Mouse (Mus musculus) spleen, adult 2 months (tissue): ENCODE data around the gene Lrrc27. TPM values are rescaled to one million over a fixed set of nuclear protein-coding genes. Genes with fewer than 3 reads are reported as not detected.

ENCODE experiments used
- DNase-seq, 2 experiments: peaks; one replicate each; pipeline versions ENCODE4 v3.0.0 to v3.0.0-alpha.2; 2012 to 2021; ENCODE audit warnings: low spot score in 2 of 2, low read depth in 1 of 2
- H3K27ac ChIP-seq: fragments of 200-500 bp; 2 replicates; pipeline ENCODE4 v1.5.1; 2012; ENCODE audit warnings: low read length, inconsistent platforms; ENCODE audit not compliant: insufficient read depth
- H3K27me3 ChIP-seq: fragments of 200-500 bp; 2 replicates; pipeline ENCODE4 v1.6.1; 2012; ENCODE audit warnings: mild to moderate bottlenecking, moderate library complexity, low read length, inconsistent platforms; ENCODE audit not compliant: control insufficient read depth, insufficient read depth
- H3K36me3 ChIP-seq: fragments of 200-500 bp; 2 replicates; pipeline ENCODE4 v1.6.1; 2012; ENCODE audit warnings: mild to moderate bottlenecking, low read length, inconsistent platforms; ENCODE audit not compliant: control insufficient read depth, insufficient read depth
- H3K4me1 ChIP-seq: fragments of 200-500 bp; 2 replicates; pipeline ENCODE4 v1.6.1; 2011; ENCODE audit warnings: inconsistent platforms; ENCODE audit not compliant: control insufficient read depth, insufficient read depth, insufficient read length
- H3K4me3 ChIP-seq: fragments of 200-500 bp; 2 replicates; pipeline ENCODE4 v1.5.1; 2011; ENCODE audit warnings: mild to moderate bottlenecking, inconsistent platforms; ENCODE audit not compliant: insufficient read depth, insufficient read length; ENCODE audit errors: extremely low read depth
- CTCF ChIP-seq: fragments of 200-500 bp; IDR thresholded peaks from 2 replicates; pipeline ENCODE4 v1.5.1; 2011; ENCODE audit warnings: mild to moderate bottlenecking, inconsistent platforms; ENCODE audit not compliant: insufficient read depth, insufficient read length, insufficient replicate concordance; ENCODE audit errors: extremely low read depth
- POLR2A ChIP-seq: fragments of 200-500 bp; IDR thresholded peaks from 2 replicates; pipeline ENCODE4 v1.6.1; 2011; ENCODE audit warnings: low read depth, low read length, inconsistent platforms
- WGBS: fragments of 180-500 bp; shearing (Covaris S2); methylation state at CpG from one replicate; pipeline ENCODE4 v1.1.7; 2018; 5-methylcytosine and 5-hydroxymethylcytosine counted together
- polyA plus RNA-seq: library from polyadenylated mRNA; depleted of rRNA; stranded (reverse); fragments of >200 nt; gene quantifications from 2 replicates; pipeline ENCODE4 v1.2.3, GENCODE M21; 2012

The Lrrc27 gene
- polyA plus RNA-seq, 1 experiment, result 1.8 TPM

- no peak for TF ChIP-seq CTCF
- no peak for TF ChIP-seq POLR2A
- 33% methylated on average over 6 of the region's 6 CpGs for WGBS
- H3K36me3 ChIP-seq, result no peaks in the 10 kb centered on the region
- no peaks in the 10 kb centered on the region for H3K4me1 ChIP-seq
- no peak overlapping the region for H3K27ac ChIP-seq
- no peak overlapping the region for H3K4me3 ChIP-seq
- H3K27me3 ChIP-seq, result no peaks in the 10 kb centered on the region
- DNase-seq, result peak in 1 of 2 experiments; percentile 2
Observed at GRCm38 (mm10) chr7:139218641-139219415, 6.0 kb downstream of the Lrrc27 start.

- no peaks in the 10 kb centered on the region for H3K27me3 ChIP-seq
- peaks cover under 1% of the 10 kb centered on the region; the same call in 1 of the 2 replicates for H3K4me1 ChIP-seq
- WGBS, result 79% methylated on average over 5 of the region's 5 CpGs
- no peaks in the 10 kb centered on the region for H3K36me3 ChIP-seq
- TF ChIP-seq POLR2A (no peak), CTCF (no peak)
- no peak overlapping the region for H3K4me3 ChIP-seq
- no peak overlapping the region for H3K27ac ChIP-seq
- no peak for DNase-seq
Observed at GRCm38 (mm10) chr7:139219486-139219885, 6.7 kb downstream of the Lrrc27 start.

GRCm38 (mm10) chr7:139220303-139220702 is 7.5 kb downstream of the Lrrc27 start:
- Histone ChIP-seq H3K4me1 (peaks cover 7% of the 10 kb centered on the region; the same call in 1 of the 2 replicates), H3K4me3 (no peak overlapping the region), H3K36me3 (no peaks in the 10 kb centered on the region), H3K27ac (no peak overlapping the region), H3K27me3 (no peaks in the 10 kb centered on the region)
- DNase-seq, result no peak
- no peak for TF ChIP-seq POLR2A
- TF ChIP-seq CTCF, result no peak
- 25% methylated on average over 2 of the region's 2 CpGs for WGBS

GRCm38 (mm10) chr7:139221072-139221471 is 8.3 kb downstream of the Lrrc27 start:
- Histone ChIP-seq H3K4me1 (peaks cover 7% of the 10 kb centered on the region; the same call in 1 of the 2 replicates), H3K27ac (no peak overlapping the region), H3K4me3 (no peak overlapping the region), H3K36me3 (no peaks in the 10 kb centered on the region), H3K27me3 (no peaks in the 10 kb centered on the region)
- TF ChIP-seq CTCF (no peak), POLR2A (no peak)
- WGBS, result 84% methylated on average over 5 of the region's 5 CpGs
- DNase-seq, result no peak

- WGBS, result 86% methylated on average over 2 of the region's 2 CpGs
- Histone ChIP-seq H3K27me3 (no peaks in the 10 kb centered on the region), H3K36me3 (no peaks in the 10 kb centered on the region), H3K27ac (no peak overlapping the region), H3K4me3 (no peak overlapping the region), H3K4me1 (peaks cover 7% of the 10 kb centered on the region; the same call in 1 of the 2 replicates)
- TF ChIP-seq POLR2A (no peak), CTCF (no peak)
- no peak for DNase-seq
Observed at GRCm38 (mm10) chr7:139221856-139222255, 9.1 kb downstream of the Lrrc27 start.

GRCm38 (mm10) chr7:139222341-139222740 is 9.6 kb downstream of the Lrrc27 start:
- no peaks in the 10 kb centered on the region for H3K36me3 ChIP-seq
- H3K27ac ChIP-seq, result no peak overlapping the region
- H3K4me3 ChIP-seq, result no peak overlapping the region
- TF ChIP-seq POLR2A, result no peak
- no peak for TF ChIP-seq CTCF
- no peak for DNase-seq
- no peaks in the 10 kb centered on the region for H3K27me3 ChIP-seq
- peaks cover 7% of the 10 kb centered on the region; the same call in 1 of the 2 replicates for H3K4me1 ChIP-seq
- WGBS, result 81% methylated on average over 4 of the region's 4 CpGs

- H3K4me1 ChIP-seq, result peaks cover 7% of the 10 kb centered on the region; the same call in 1 of the 2 replicates
Observed at GRCm38 (mm10) chr7:139224070-139224469, 11.3 kb downstream of the Lrrc27 start.

More at GRCm38 (mm10) chr7:139224070-139224469, 11.3 kb downstream of the Lrrc27 start:
- WGBS, result 76% methylated on average over 1 of the region's 1 CpGs
- DNase-seq, result no peak
- H3K27me3 ChIP-seq, result no peaks in the 10 kb centered on the region
- no peak overlapping the region for H3K27ac ChIP-seq
- TF ChIP-seq CTCF (no peak), POLR2A (no peak)
- H3K4me3 ChIP-seq, result no peak overlapping the region
- no peaks in the 10 kb centered on the region for H3K36me3 ChIP-seq
